Mouse (Mus musculus) gastrocnemius, postnatal 14 days (tissue): ENCODE data around the gene Mrpl43. TPM values are rescaled to one million over a fixed set of nuclear protein-coding genes. Genes with fewer than 3 reads are reported as not detected.
"Not testable (repeated sequence)": the region's sequence is repeated elsewhere in the genome, so short reads cannot be mapped to it uniquely, and the experiment has no call there.

ENCODE experiments used
- DNase-seq: peaks from one replicate; pipeline ENCODE4 v3.0.0; 2021; ENCODE audit warnings: mixed read lengths
- intact Hi-C: fragments of 180-260 bp; cut with DNase I; formaldehyde crosslinking; loops from one replicate; pipeline ENCODE4 v1.15.1; 2025; ENCODE audit warnings: low total_unique reads
- long read RNA-seq, 2 experiments: library from polyadenylated mRNA; stranded (forward); transcript quantifications; one replicate each; pipeline ENCODE4 v2.0.0; 2021
- total RNA-seq, 2 experiments: library from RNA; stranded (reverse); gene quantifications; 2 replicates each; pipeline ENCODE4 v1.2.3; 2021

The Mrpl43 gene
- total RNA-seq: 10 to 100 TPM; 32.9 to 35.4 TPM
- long read RNA-seq, experiment 1, transcript Mrpl43-201 (3 exons, 1,398 nt): major isoform, 41 of 44 reads
- long read RNA-seq, experiment 1, partial matches to known transcripts: 1 of 44 reads
- long read RNA-seq, experiment 1, other reads (novel, unspliced or antisense): 1 of 44 reads
- long read RNA-seq, experiment 2, transcript Mrpl43-201 (3 exons, 1,398 nt): major isoform, 50 of 52 reads
- long read RNA-seq, experiment 2, partial matches to known transcripts: 1 of 52 reads
- long read RNA-seq, experiment 2, other reads (novel, unspliced or antisense): 1 of 52 reads

GRCm38 (mm10) chr19:45005957-45006712, at the start of gene Mrpl43:
Gene Mrpl43, minus strand, starts transcription at chr19:45006442.
- intact Hi-C loops: no loop called here

GRCm38 (mm10) chr19:45054892-45055690, 48.8 kb upstream of the Mrpl43 start:
- no peak for DNase-seq
- intact Hi-C loops: no loop called here

More at GRCm38 (mm10) chr19:45005957-45006712, at the start of gene Mrpl43:
- peak; percentile 96 for DNase-seq

- intact Hi-C loops: no loop called here
- DNase-seq: no peak
Measured at GRCm38 (mm10) chr19:45053451-45053850, 47.2 kb upstream of the Mrpl43 start.

- DNase-seq: no peak
- intact Hi-C loops: no loop called here
Measured at GRCm38 (mm10) chr19:45049523-45049922, 43.3 kb upstream of the Mrpl43 start.

GRCm38 (mm10) chr19:45048644-45049365, 42.6 kb upstream of the Mrpl43 start:
- no peak for DNase-seq
- intact Hi-C loops: no loop called here

GRCm38 (mm10) chr19:45047935-45048643, 41.8 kb upstream of the Mrpl43 start:
- no peak for DNase-seq
- intact Hi-C loops: no loop called here

GRCm38 (mm10) chr19:45047417-45047934, 41.2 kb upstream of the Mrpl43 start, which contains the start of gene Sfxn3:
Gene Sfxn3, plus strand, starts transcription at chr19:45047503.
- peak; percentile 97 for DNase-seq
- intact Hi-C loops: no loop called here

GRCm38 (mm10) chr19:45046523-45047321, 40.5 kb upstream of the Mrpl43 start:
- intact Hi-C loops: no loop called here
- DNase-seq: peak; percentile 88

- intact Hi-C loops: no loop called here
- DNase-seq: no peak
Measured at GRCm38 (mm10) chr19:45045651-45046050, 39.4 kb upstream of the Mrpl43 start, which contains the start of gene Pdzd7. Gene Pdzd7, minus strand, starts transcription at chr19:45045717.

GRCm38 (mm10) chr19:45045236-45045635, 39.0 kb upstream of the Mrpl43 start:
- intact Hi-C loops: no loop called here
- DNase-seq: peak; percentile 74

- DNase-seq: no peak
- intact Hi-C loops: no loop called here
Measured at GRCm38 (mm10) chr19:45044389-45044927, 38.2 kb upstream of the Mrpl43 start.

GRCm38 (mm10) chr19:45040214-45040613, 34.0 kb upstream of the Mrpl43 start:
- intact Hi-C loops: no loop called here
- no peak for DNase-seq

GRCm38 (mm10) chr19:45038198-45038597, 32.0 kb upstream of the Mrpl43 start:
- intact Hi-C loops, DNase-seq: not testable (repeated sequence)

GRCm38 (mm10) chr19:45036867-45037266, 30.6 kb upstream of the Mrpl43 start:
- intact Hi-C loops: no loop called here
- peak; percentile 77 for DNase-seq

- intact Hi-C loops: no loop called here
- no peak for DNase-seq
Measured at GRCm38 (mm10) chr19:45032570-45033332, 26.5 kb upstream of the Mrpl43 start.

- peak; percentile 78 for DNase-seq
- intact Hi-C loops: loop anchor here (2.0 kb wide), 1 partner anchor 19 kb away; no protein-coding TSS in a partner anchor
Measured at GRCm38 (mm10) chr19:45031780-45032179, 25.5 kb upstream of the Mrpl43 start.
